Mouse (Mus musculus) E14TG2a.4 (cell line): ENCODE results near the gene Itpr1.

Experiments used
- CTCF ChIP-seq: conservative IDR thresholded peaks from 2 replicates; pipeline ENCODE4 v1.5.1; 2014; ENCODE audit warnings: low read length
- NANOG ChIP-seq: IDR thresholded peaks from 2 replicates; pipeline ENCODE4 v1.6.1; 2014; ENCODE audit warnings: borderline replicate concordance, low read length, mixed read lengths

- TF ChIP-seq CTCF (no peak), NANOG (no peak)
Measured at GRCm38 (mm10) chr6:108240754-108241153, 27.9 kb downstream of the Itpr1 start.
